Mouse (Mus musculus) MEL-GATA-1-ER (cell line): ENCODE measurements around the gene Scly.

ENCODE experiments used
- DNase-seq: peaks from one replicate; pipeline ENCODE4 v3.0.0-alpha.2; 2012; ENCODE audit warnings: low read depth; ENCODE audit errors: extremely low read depth

Gene Scly

DNA sequence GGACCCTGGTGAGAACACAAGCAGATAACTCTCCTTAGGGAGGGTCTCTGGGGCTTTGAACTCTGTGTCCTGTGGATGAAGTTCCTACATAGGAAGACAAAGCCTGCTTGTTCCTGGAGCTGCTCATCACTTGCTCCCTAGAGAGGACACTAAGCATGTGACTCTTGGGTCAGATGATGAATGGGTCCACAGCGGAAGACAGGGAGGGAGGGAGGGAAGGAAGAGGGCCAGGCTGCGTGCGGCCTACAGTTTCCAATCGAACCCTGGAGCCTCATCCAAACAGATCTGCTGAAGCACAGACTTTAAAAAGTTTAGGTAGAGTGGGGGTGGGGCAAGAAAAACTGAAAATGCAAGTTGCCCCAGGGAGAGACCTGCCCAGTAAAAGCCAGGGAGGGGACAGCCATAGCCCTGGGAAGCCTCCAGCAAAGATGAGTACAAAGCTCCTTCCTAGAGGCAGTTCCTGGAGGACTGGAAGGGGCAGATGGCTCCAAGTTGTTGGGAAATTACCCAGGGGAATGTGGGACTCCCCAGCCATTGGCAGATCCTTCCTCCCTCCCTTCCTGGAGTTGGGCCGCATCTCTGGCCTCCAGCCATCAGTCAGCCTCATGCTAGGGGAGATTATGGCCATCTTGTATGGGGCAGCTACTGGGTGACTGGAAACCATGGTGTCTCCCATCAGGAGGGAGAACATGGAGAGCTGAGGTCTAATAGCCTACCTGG, 1.7 kb downstream of the Scly start:
- DNase-seq, result no peak

DNA sequence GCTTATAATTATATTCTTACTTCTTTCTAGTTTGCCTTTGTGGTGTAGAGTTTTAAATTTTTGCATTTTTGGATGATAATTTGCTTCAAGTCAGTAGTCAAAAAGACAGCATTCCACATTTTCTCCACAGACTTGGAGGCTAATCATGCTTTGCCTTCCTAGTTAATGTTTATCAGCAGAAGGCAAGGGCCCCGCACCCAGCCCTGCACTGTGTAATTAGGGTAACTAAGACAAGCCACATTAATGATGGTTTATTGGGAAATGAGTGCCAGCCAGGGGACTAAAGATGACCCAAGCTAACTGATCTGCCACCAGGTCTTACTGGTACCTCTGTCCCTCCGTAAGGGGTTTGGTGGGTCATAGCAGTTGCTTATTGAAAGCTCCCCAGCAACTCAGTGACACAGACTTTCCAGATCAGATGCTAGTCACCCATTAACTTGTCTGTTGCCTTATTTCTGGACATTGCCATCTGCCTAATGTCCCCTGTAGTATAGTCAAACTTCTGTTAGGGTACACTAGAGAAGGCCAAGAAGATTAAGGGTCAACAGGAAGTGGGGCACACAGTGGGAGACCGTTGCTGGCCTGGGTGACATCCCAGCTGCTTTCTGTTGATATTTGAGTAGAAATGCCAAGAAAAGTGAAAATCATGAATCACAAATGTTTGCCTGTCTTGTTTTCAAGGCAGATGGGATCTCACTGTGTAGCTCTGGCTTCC, 3.2 kb downstream of the Scly start:
- DNase-seq, result no peak

DNA sequence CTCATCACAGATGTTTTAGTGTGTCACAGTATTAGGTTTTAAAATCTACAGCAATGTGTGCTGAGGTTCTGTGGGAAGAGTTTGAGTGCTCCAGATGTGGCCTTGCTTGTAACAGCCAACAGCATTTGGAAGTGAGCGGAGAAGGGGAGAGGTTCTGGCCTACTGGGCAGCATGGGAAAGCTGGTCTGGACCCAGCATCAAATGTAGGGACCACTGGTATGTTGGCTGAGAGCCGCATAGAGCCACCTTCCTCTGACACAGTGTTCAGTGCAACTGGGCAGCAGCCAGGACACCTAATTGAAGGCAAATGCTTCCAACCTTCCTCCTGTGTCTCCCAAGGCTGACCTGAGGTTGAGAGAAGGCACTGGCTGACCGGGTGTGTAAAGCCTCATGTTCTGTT, 3.9 kb downstream of the Scly start:
- no peak for DNase-seq

DNA sequence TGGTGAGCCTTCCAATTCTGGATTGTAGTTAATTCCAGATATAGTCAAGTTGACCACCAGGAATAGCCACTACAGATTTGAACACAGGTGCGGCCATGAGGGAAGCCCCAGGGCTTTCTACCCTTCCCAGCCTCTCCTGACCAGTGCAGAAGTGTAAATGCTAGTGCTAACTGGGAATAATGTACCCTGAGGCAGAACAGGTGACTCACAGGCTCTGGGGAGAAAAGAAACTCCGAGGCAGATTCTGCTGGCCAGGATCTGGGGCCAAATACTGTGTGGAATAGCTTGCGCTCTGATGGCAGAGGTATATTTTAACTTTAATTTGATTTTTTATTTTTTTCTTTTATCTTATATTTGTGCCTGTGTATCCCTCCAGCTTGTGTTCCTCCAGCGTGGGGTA, 6.5 kb downstream of the Scly start:
- no peak for DNase-seq

DNA sequence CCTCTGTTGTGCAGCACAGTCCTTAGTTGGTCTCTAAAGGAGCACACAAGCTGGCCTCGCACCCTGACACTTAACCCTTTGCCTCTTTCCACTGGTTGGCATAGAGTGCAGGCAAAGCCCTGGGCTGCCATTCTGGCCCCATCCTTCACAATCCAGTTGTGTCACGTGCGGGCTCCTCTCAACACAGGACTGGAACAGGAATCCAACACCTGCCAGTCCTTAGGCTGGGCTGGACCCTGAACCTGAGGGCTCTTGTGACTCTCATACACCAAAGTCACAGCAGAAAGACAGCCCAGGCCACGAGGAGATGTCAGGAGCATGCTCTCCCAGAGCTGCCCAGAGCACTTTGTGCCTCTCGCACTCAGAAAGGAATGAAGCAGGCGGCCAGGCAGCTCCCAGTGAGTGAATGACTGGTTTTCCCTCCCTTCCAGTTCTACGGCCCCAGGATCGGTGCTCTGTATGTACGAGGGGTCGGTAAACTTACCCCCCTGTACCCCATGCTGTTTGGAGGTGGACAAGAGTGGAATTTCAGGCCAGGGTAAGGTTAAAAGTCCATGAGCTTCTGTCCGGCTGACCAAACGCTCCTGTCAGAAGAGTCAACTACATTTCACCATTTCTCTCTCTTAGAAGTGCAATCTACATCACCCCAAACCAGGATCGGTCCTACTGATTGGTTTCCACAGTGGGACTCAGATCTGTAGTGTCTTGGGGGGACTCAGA, 11.4 kb downstream of the Scly start:
- DNase-seq, result no peak

DNA sequence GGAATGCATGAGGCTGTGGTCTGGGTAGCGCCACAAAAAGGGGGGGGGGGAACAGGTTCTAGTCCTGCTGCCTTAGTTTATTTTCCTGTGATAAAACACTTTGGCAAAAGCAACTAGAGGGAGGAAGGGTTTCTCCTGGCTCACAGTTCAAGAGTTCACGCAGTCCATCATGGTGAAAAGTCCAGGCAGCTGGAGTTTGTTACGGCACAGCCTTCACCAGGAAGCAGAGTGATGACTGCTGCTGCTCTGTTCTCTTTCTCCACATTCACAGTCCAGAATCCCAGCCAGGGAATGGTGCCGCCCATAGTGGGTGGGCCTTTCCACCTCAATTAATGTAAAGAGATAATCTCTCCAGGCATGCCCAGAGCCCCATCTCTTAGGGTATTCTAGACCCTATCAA, 14.1 kb downstream of the Scly start:
- DNase-seq, result no peak

DNA sequence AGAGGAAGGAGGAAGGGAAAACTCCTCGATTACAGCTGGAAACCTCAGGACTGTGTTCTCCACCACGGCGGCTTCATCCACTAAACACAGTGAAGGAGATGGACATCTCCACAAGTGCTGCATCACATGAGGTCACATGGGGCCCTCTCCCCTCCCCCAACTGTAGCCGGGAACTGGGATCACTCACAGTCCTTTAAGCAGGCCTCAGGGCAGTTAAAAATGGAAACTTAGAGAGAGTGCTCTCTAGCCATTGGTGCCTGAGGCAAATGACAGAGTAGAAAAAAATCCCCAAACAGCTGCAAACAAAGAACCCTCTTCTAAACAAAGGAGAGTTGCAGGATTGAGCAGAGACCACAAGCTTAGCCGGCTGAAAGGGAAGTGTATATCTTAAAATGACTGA, 15.1 kb downstream of the Scly start:
- no peak for DNase-seq

DNA sequence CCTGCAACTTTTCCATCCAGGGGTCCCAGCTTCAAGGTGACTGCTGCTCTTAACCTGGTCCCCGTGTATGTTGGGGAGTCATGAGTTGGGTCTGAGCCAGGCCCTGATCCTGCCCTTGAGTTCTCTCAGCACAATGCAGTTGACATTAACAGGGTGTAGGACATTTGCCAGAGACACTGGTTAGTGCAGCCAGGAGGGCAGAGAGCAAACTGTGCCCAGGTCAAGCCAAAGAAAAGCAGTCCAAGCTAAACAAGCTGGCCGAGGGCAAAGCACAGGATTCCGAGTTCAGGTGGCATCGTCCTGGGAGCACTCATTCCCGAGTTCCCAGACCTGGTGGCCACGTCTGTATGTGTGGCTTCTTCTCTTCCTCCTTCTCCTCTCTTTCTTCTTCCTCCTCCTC, 19.5 kb downstream of the Scly start:
- DNase-seq, result no peak

DNA sequence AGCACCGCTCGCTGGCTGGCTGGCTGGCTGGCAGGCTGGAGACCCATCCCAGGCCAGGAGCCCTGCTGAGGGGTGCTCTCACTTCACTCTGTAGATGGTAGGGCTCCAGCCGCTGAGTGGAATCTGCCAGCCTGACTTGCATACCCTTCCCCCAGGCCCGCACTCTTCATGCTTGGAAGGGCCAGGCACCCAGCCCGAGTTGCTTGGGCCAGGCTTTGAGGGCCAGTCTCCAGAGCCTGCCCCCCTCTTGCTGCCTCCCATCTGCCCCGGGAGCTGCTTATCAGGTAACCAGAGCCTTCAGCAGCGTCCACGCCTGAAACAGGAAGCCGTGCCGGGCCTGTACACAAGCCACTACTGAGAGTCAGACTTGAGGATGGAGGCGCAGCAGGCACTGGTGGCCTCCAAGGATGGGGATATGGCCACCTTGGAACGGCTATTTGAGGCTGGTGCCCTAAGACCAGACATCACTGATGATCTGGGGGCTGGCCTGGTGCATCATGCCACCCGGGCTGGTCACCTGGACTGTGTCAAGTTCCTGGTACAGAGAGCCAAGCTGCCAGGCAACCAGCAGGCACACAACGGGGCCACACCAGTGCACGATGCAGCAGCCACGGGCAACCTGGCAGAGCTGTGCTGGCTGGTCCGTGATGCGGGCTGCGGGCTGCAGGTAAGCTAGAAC, 23.8 kb downstream of the Scly start, which contains the start of gene Espnl:
TSS of gene Espnl (plus strand) at position 316 of the 679 bp plus-strand sequence.
- peak; percentile 68 for DNase-seq

DNA sequence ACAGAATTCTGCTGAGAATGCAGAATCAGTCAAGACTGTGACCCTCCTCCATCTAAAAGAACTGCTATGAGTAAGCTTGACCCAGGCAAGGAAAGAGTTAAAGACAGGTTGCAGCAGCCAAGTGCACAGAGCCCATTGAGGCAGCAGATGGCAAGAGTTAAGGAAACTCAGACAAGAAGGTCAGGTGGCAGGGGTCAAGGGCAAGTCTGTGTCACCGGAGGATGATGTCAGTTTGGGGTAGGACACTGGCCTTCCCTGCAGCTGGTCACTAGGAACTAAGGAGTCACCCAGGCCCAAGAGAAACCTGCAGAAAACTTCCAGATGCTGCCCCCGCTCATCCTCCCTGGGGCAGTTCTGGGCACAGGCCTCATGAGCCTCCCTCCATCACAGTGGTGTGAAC, 26.5 kb downstream of the Scly start:
- DNase-seq, result no peak

DNA sequence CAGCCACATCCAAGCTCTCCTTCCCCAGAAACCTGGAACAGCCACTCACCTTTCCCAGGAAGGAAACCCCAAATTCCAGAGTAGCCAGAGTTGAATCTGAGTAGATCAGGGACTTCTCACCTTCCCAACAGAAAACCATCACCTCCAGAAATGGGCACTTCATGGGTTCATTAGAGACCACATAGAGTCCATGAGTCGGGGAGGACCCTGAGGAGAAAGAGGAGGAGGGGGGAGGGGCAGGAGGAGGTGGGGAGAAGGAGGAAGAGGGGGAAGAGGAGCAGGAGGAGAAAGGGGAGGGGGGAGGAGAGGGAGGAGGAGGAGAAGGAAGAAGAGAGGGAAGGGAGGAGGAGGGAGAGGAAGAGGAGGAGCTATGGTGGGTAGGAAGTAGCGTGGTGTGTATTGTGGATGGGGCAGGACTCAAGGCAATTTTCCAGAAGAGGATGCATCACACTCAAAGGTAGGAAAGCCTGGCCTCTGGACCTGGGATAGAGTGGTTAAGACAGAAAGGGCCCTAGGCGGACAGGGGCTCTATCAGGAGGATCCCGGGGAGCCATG, 27.4 kb downstream of the Scly start:
- DNase-seq, result peak; percentile 35

DNA sequence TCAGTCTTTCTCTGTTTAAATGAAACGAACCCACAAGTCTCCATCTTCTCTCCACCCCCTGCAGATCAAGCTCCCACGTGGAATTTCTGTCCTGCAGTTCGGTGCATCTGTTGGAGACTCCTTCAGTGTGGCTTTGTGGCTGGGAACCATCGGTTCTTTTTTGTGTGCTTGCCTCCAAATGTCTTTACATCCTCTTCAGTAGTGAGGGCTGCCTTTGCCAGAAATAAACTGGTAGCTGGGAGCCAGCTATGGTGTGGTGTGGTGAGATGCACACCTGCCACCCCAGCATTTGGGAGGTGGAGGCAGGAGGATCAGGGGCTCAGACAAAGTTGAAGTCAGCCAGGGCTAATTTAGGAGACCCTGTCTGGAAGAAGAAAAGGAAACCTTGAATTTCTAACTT, 34.0 kb downstream of the Scly start:
- no peak for DNase-seq

DNA sequence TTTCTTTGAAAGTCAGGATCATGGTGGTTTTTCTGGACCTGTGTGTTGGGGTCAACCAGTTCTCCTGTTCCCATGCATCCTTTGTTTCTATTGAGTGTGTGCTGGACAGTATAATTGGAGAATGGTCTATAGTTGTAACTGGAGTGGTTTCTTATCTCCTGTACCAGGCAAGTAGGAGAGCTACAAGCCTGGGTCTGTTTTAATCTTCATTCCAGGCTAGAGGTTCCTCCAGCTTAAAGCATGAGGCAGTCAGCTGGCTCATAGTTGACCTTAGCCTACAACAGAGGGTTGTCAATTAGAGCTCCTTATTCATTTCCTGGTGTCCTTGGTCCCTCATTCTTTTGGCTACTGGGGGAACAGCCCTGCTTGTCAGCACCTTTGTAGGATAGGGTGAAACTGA, 35.4 kb downstream of the Scly start:
- peak; percentile 42 for DNase-seq

DNA sequence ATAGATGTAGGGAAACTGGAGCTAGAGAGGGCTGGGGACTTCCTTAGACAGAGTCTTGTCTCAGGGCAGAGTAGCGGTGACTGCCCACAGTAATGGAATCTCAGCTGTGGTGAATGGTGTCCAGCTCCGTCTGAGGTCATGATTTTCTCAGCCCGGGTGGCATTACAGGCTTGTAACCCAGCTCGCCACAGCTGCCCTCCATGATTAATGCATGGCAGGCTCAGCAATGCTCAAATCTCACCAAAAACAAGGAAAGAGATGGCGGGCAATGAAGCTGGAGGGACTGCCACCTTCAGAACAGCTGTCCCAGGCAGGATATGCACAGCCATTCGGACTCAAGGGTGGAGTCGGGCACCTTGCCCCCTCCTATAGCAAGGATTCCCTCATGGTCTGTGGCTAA, 39.2 kb downstream of the Scly start:
- no peak for DNase-seq

DNA sequence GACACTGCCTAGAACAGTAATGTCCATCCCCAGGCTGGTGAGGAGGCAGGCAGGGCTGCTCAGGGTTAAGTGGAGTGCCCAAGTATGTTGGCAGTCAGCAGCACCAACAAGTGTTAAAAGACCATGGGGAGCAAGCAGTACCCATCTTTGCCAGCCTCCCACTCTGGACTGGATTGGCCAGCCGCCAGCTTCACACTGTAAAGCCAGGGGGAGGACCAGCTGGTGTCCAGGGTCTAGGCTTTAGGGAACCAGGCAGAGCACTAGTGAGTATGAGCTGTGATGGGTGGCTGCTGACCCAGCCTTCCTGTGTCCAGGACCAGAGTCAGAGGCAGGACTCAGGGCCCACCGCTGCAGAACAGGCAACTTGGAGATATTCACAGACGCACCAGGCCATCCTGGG, 45.9 kb downstream of the Scly start:
- no peak for DNase-seq

DNA sequence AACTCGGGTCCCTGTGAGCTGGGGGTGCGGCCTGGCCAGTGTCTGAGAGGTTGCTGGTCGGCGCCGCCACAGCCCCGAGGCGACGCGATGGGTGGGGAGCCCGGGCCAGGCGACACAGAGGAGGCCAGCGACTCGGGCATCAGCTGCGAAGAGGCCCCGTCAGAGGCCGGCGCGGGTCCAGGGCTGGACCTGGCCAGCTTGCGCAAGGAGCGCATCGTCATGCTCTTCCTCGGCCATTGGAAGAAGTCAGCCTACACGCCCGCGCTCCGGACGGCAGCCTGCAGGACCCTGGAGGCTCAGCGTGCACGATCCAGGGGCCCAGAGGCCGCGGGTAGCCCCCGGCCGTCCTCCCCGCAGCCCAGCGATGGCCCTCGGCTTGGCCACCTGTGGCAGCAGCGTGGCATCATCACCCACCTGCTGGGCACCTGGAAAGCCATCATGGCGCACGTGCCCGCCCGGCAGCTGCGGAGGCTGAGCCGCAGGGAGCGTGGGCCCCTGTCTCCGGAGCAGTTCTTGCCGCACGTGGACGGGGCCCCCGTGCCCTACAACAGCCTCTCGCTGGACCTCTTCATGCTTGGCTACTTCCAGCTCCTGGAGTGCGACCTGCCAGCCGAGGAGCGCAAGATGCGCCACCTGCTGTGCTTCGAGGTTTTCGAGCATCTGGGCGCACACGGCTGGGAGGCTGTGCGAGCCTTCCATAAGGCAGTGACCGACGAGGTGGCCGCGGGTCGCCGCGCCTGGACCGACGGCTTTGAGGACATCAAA, 47.0 kb downstream of the Scly start:
- DNase-seq, result no peak

DNA sequence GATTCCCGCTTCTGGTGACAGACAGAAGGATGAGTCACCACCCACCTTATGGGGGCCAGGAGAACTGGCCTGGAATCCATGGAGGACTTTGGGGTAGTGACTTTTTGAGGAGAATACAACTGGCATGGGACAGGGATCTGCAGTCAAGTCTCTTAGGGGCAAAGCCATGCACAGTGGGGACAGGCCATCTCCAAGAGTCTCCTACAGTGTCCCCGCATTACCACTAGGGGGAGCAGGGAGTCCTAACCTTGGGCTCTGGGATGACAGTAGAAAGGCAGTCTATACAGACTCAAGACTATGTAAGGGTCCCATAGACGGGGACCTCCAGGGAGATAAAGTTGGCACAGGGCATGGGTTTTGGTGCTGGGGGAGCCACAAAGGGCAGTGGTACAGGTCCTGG, 48.8 kb downstream of the Scly start:
- peak; percentile 43 for DNase-seq

DNA sequence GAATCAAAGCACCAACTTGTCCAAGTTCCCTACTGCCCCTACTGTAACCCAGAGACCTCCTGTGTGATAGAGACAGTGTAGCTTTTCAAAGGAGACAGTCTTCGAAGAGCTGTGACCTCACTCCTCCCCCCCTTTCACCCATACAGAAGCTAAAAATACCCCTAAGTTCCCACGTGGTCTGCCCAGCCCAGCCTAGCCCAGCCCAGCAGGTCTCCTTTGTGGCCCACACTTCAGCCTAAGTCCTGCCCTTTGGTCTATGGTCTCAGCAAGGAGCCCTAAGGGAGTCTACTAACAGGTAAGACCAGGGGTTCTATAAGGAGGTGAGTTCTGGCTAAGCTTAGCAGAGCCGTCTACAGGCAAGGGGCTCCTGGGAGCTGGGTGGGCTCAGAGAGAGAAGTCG, 52.7 kb downstream of the Scly start, which contains the start of gene Klhl30:
TSS of gene Klhl30 (plus strand) at position 176 of the 400 bp plus-strand sequence.
- no peak for DNase-seq

DNA sequence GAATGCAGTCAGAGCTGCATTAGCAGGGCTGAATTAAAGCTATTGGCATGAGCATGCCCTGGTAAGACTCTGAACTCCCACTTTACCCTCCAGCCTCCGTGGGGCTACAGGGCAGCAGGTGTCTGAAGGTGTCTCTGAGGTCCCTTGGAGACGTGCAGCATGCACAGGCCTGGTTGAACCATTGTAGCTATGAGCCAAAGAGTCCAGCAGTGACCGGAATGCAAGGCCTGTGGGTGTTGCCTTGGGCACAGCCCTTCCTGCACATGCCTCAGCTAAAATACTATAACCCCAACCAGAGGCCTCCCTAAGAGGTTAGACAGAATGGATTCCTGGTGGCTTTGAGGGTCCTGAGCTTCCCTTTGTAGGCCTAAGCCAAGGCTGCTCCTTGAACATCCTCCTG, 53.1 kb downstream of the Scly start:
- no peak for DNase-seq

DNA sequence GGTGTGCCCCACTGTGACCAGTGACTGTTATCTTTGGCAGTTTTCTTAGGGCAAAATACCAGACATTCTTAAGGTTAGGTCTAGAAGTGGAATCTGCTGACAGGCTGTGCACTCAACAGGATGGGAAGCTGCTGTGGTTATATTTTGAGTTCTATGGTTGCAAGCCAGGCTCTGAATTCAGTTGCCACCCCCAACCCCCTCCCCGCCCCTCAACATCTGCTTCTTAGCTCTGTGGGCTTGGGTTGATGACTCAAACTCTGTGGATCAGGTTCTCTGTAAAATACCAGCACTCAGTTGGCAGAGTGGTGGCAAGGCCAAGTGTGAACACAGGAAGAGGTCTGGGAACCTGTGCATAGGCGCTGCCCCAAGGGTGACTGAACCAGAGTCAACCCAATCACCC, 54.1 kb downstream of the Scly start:
- DNase-seq, result no peak

DNA sequence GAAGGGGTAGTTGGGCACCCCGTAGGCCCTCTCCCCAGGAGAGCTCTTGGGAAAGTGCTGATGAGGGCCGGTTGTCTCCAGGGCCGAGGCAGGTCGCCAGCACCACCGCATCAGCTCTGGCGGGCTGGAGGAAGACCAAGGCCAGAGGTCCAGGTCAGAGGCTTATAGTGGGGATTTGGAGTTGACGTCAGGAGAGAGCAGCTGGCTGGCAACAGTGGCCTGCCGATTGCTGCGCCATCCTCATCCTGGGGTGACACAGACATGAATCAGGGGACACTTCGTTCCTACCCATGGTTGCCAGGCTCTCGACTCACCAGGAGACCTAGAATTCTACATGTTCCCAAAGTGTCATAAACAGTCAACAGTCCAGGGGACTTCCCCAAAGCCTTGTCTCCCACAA, 58.0 kb downstream of the Scly start:
- DNase-seq, result no peak
